Mouse (Mus musculus) hindbrain, embryonic 12.5 days (tissue): ENCODE measurements around the gene Arid3b. TPM values are rescaled to one million over a fixed set of nuclear protein-coding genes. Genes with fewer than 3 reads are reported as not detected.
A peak's percentile ranks its signal among the peaks of the same experiment; 100 is the strongest.
"Not testable (repeated sequence)": the region's sequence is repeated elsewhere in the genome, so short reads cannot be mapped to it uniquely, and the experiment has no call there.

ENCODE experiments used
- ATAC-seq: fragments of 200-750 bp; cut with Nextera tagmentation; 2 replicates; pipeline ENCODE4 v1.8.0; 2017; ENCODE audit warnings: moderate TSS enrichment; ENCODE audit not compliant: low FRiP score
- H3K27ac ChIP-seq: fragments of 300-500 bp; sonication (generic); 2 replicates; pipeline ENCODE4 v1.5.1; 2016; ENCODE audit warnings: mild to moderate bottlenecking
- H3K27me3 ChIP-seq: fragments of 300-500 bp; sonication (generic); 2 replicates; pipeline ENCODE4 v1.6.1; 2016; ENCODE audit warnings: mild to moderate bottlenecking
- H3K36me3 ChIP-seq: fragments of 300-500 bp; sonication (generic); 2 replicates; pipeline ENCODE4 v1.6.1; 2016; ENCODE audit warnings: mild to moderate bottlenecking
- H3K4me1 ChIP-seq: fragments of 300-500 bp; sonication (generic); 2 replicates; pipeline ENCODE4 v1.6.1; 2016
- H3K4me2 ChIP-seq: fragments of 300-500 bp; sonication (generic); replicated peaks from 2 replicates; pipeline ENCODE4 v1.6.1; 2016; ENCODE audit warnings: mild to moderate bottlenecking
- H3K4me3 ChIP-seq: fragments of 300-500 bp; sonication (generic); 2 replicates; pipeline ENCODE4 v1.5.1; 2016; ENCODE audit warnings: mild to moderate bottlenecking
- H3K9ac ChIP-seq: fragments of 300-500 bp; sonication (generic); 2 replicates; pipeline ENCODE4 v1.6.1; 2016; ENCODE audit warnings: mild to moderate bottlenecking, moderate library complexity
- H3K9me3 ChIP-seq: fragments of 300-500 bp; sonication (generic); replicated peaks from 2 replicates; pipeline ENCODE4 v1.6.1; 2016; ENCODE audit warnings: mild to moderate bottlenecking
- WGBS: fragments of 180-500 bp; shearing (Covaris S2); methylation state at CpG from one replicate; pipeline ENCODE4 v1.1.7; 2016; 5-methylcytosine and 5-hydroxymethylcytosine counted together
- polyA plus RNA-seq: library from polyadenylated mRNA; unstranded; fragments of >200 nt; fragmentation: Nextera tagmentation; extraction: Ambion mirVana; gene quantifications from 2 replicates; pipeline ENCODE4 v1.2.1, GENCODE M21; 2016

The Arid3b gene
- 19.0 and 22.9 TPM in 2 replicates for polyA plus RNA-seq

GRCm38 (mm10) chr9:57836581-57837170 lies at the start of gene Arid3b:
Arid3b (minus strand) TSS chr9:57836793.
- Histone ChIP-seq H3K27ac (peak within 1 kb of the TSS; percentile 82), H3K4me3 (peak within 1 kb of the TSS; percentile 83), H3K4me1 (peaks cover 34% of the 10 kb centered on the region), H3K9me3 (no peaks in the 10 kb centered on the region), H3K36me3 (peaks cover 8% of the 10 kb centered on the region; the same call in 1 of the 2 replicates), H3K27me3 (no peaks in the 10 kb centered on the region), H3K4me2 (peak within 1 kb of the TSS; percentile 64), H3K9ac (peak within 1 kb of the TSS; percentile 79)
- ATAC-seq = peak; percentile 100
- WGBS = under 1% methylated on average over 45 of the region's 45 CpGs

- H3K9me3 ChIP-seq = no peaks in the 10 kb centered on the region
- H3K27ac ChIP-seq = no peak overlapping the region
- H3K4me3 ChIP-seq = no peak overlapping the region
- no peak overlapping the region for H3K9ac ChIP-seq
- H3K4me1 ChIP-seq = no peaks in the 10 kb centered on the region
- H3K36me3 ChIP-seq = no peaks in the 10 kb centered on the region
- no peak for ATAC-seq
- H3K4me2 ChIP-seq = no peak overlapping the region
- WGBS = 48% methylated on average over 1 of the region's 1 CpGs
- no peaks in the 10 kb centered on the region for H3K27me3 ChIP-seq
These were observed 46.8 kb upstream of the Arid3b start for GRCm38 (mm10) chr9:57883413-57883812.

GRCm38 (mm10) chr9:57881781-57882180 lies 45.2 kb upstream of the Arid3b start:
- not testable (repeated sequence) for H3K27ac ChIP-seq, H3K36me3 ChIP-seq, H3K4me3 ChIP-seq, H3K9me3 ChIP-seq, H3K27me3 ChIP-seq, H3K4me2 ChIP-seq, H3K4me1 ChIP-seq, H3K9ac ChIP-seq, ATAC-seq
- 91% methylated on average over 2 of the region's 2 CpGs for whole genome bisulfite sequencing

- ATAC-seq = no peak
- 13% methylated on average over 4 of the region's 4 CpGs for WGBS
- H3K4me1 ChIP-seq = no peaks in the 10 kb centered on the region
These were observed 43.7 kb upstream of the Arid3b start for GRCm38 (mm10) chr9:57880278-57880677.

GRCm38 (mm10) chr9:57879213-57879612 lies 42.6 kb upstream of the Arid3b start:
- 66% methylated on average over 3 of the region's 3 CpGs for WGBS
- no peaks in the 10 kb centered on the region for H3K9me3 ChIP-seq
- ATAC-seq = no peak
- H3K27me3 ChIP-seq = no peaks in the 10 kb centered on the region
- no peak overlapping the region for H3K4me2 ChIP-seq
- no peak overlapping the region for H3K4me3 ChIP-seq
- H3K4me1 ChIP-seq = no peaks in the 10 kb centered on the region
- H3K9ac ChIP-seq = no peak overlapping the region
- no peaks in the 10 kb centered on the region for H3K36me3 ChIP-seq
- H3K27ac ChIP-seq = no peak overlapping the region

More at GRCm38 (mm10) chr9:57880278-57880677, 43.7 kb upstream of the Arid3b start:
- Histone ChIP-seq H3K36me3 (no peaks in the 10 kb centered on the region), H3K4me3 (no peak overlapping the region), H3K27me3 (no peaks in the 10 kb centered on the region), H3K9ac (no peak overlapping the region), H3K9me3 (no peaks in the 10 kb centered on the region), H3K27ac (no peak overlapping the region), H3K4me2 (no peak overlapping the region)

GRCm38 (mm10) chr9:57874994-57875393 lies 38.4 kb upstream of the Arid3b start:
- WGBS = 74% methylated on average over 3 of the region's 3 CpGs
- Histone ChIP-seq H3K27me3 (no peaks in the 10 kb centered on the region), H3K27ac (no peak overlapping the region), H3K4me1 (no peaks in the 10 kb centered on the region), H3K4me2 (no peak overlapping the region), H3K36me3 (no peaks in the 10 kb centered on the region), H3K9me3 (no peaks in the 10 kb centered on the region), H3K4me3 (no peak overlapping the region), H3K9ac (no peak overlapping the region)
- no peak for ATAC-seq

- H3K36me3 ChIP-seq = no peaks in the 10 kb centered on the region
- no peaks in the 10 kb centered on the region for H3K4me1 ChIP-seq
- H3K9ac ChIP-seq = no peak overlapping the region
- no peaks in the 10 kb centered on the region for H3K27me3 ChIP-seq
- no peak for ATAC-seq
- H3K4me2 ChIP-seq = no peak overlapping the region
- H3K27ac ChIP-seq = no peak overlapping the region
- WGBS = 91% methylated on average over 5 of the region's 5 CpGs
- H3K4me3 ChIP-seq = no peak overlapping the region
- H3K9me3 ChIP-seq = no peaks in the 10 kb centered on the region
These were observed 37.5 kb upstream of the Arid3b start for GRCm38 (mm10) chr9:57874134-57874533.

- Histone ChIP-seq H3K27ac (no peak overlapping the region), H3K9ac (no peak overlapping the region), H3K27me3 (no peaks in the 10 kb centered on the region), H3K4me1 (no peaks in the 10 kb centered on the region), H3K36me3 (no peaks in the 10 kb centered on the region), H3K4me2 (no peak overlapping the region), H3K4me3 (no peak overlapping the region), H3K9me3 (no peaks in the 10 kb centered on the region)
- no peak for ATAC-seq
- 40% methylated on average over 2 of the region's 2 CpGs for WGBS
These were observed 33.8 kb upstream of the Arid3b start for GRCm38 (mm10) chr9:57870273-57870816.

GRCm38 (mm10) chr9:57868767-57869166 lies 32.2 kb upstream of the Arid3b start:
- Histone ChIP-seq H3K36me3 (no peaks in the 10 kb centered on the region), H3K27ac (no peak overlapping the region), H3K27me3 (no peaks in the 10 kb centered on the region), H3K4me2 (no peak overlapping the region), H3K4me1 (no peaks in the 10 kb centered on the region), H3K9me3 (no peaks in the 10 kb centered on the region), H3K9ac (no peak overlapping the region), H3K4me3 (no peak overlapping the region)
- ATAC-seq = no peak
- 90% methylated on average over 6 of the region's 6 CpGs for WGBS

- Histone ChIP-seq H3K27me3 (no peaks in the 10 kb centered on the region), H3K9ac (no peak overlapping the region), H3K4me1 (no peaks in the 10 kb centered on the region), H3K36me3 (no peaks in the 10 kb centered on the region), H3K27ac (no peak overlapping the region), H3K9me3 (no peaks in the 10 kb centered on the region), H3K4me2 (no peak overlapping the region), H3K4me3 (no peak overlapping the region)
- ATAC-seq = no peak
- 90% methylated on average over 5 of the region's 5 CpGs for WGBS
These were observed 31.3 kb upstream of the Arid3b start for GRCm38 (mm10) chr9:57867880-57868279.

- H3K9me3 ChIP-seq = no peaks in the 10 kb centered on the region
- H3K36me3 ChIP-seq = no peaks in the 10 kb centered on the region
- no peak overlapping the region for H3K4me2 ChIP-seq
- no peak overlapping the region for H3K9ac ChIP-seq
- 90% methylated on average over 4 of the region's 4 CpGs for WGBS
- no peak overlapping the region for H3K27ac ChIP-seq
- ATAC-seq = no peak
- no peak overlapping the region for H3K4me3 ChIP-seq
- no peaks in the 10 kb centered on the region for H3K27me3 ChIP-seq
- H3K4me1 ChIP-seq = no peaks in the 10 kb centered on the region
These were observed 30.6 kb upstream of the Arid3b start for GRCm38 (mm10) chr9:57867236-57867635.

GRCm38 (mm10) chr9:57866530-57866929 lies 29.9 kb upstream of the Arid3b start:
- H3K4me1 ChIP-seq = no peaks in the 10 kb centered on the region
- no peak for ATAC-seq
- 90% methylated on average over 7 of the region's 7 CpGs for WGBS

GRCm38 (mm10) chr9:57864336-57864735 lies 27.7 kb upstream of the Arid3b start:
- no peaks in the 10 kb centered on the region for H3K36me3 ChIP-seq
- no peak overlapping the region for H3K4me3 ChIP-seq
- no peak overlapping the region for H3K9ac ChIP-seq
- no peak overlapping the region for H3K4me2 ChIP-seq
- no peak overlapping the region for H3K27ac ChIP-seq
- no peak for ATAC-seq
- H3K27me3 ChIP-seq = no peaks in the 10 kb centered on the region
- H3K9me3 ChIP-seq = no peaks in the 10 kb centered on the region
- H3K4me1 ChIP-seq = no peaks in the 10 kb centered on the region

More at GRCm38 (mm10) chr9:57866530-57866929, 29.9 kb upstream of the Arid3b start:
- H3K4me2 ChIP-seq = no peak overlapping the region
- H3K36me3 ChIP-seq = no peaks in the 10 kb centered on the region
- no peaks in the 10 kb centered on the region for H3K27me3 ChIP-seq
- no peaks in the 10 kb centered on the region for H3K9me3 ChIP-seq
- H3K4me3 ChIP-seq = no peak overlapping the region
- no peak overlapping the region for H3K27ac ChIP-seq
- H3K9ac ChIP-seq = no peak overlapping the region
